Mouse (Mus musculus) MEL (cell line): ENCODE measurements at regions not wholly inside any gene's neighbourhood (a gene's known extent, or its start where the extent isn't known, plus 50 kb on each side); places are given as distances from the start of the nearest gene placed in this dataset.

Source experiments
- DNase-seq: peaks from one replicate; pipeline ENCODE4 v3.0.0; 2011; ENCODE audit warnings: low read depth, low spot score
- H3K27ac ChIP-seq: 2 replicates; pipeline ENCODE4 v1.5.1; 2012; ENCODE audit warnings: low read depth, mild to moderate bottlenecking, control low read depth, low read length, moderate library complexity; ENCODE audit not compliant: control insufficient read depth
- H3K27me3 ChIP-seq, 2 experiments: fragments of 150-350 bp in 1 of 2; sonication (generic) in 1 of 2; 2 replicates each; pipeline ENCODE4 v1.6.1; 2012; ENCODE audit warnings: low read length in 2 of 2, mild to moderate bottlenecking in 2 of 2, improper control_type of control experiment in 1 of 2, moderate library complexity in 1 of 2; ENCODE audit not compliant: insufficient read depth in 2 of 2, control insufficient read depth in 1 of 2
- H3K36me3 ChIP-seq, 2 experiments: 2 replicates each; pipeline ENCODE4 v1.6.1; 2012 to 2014; ENCODE audit warnings: low read length in 2 of 2, improper control_type of control experiment in 1 of 2, inconsistent platforms in 1 of 2, mild to moderate bottlenecking in 1 of 2; ENCODE audit not compliant: insufficient read depth in 2 of 2, control insufficient read depth in 1 of 2
- H3K4me1 ChIP-seq, 2 experiments: fragments of 150-350 bp in 1 of 2; sonication (generic) in 1 of 2; 2 replicates each; pipeline ENCODE4 v1.6.1; 2012; ENCODE audit warnings: low read length in 2 of 2, improper control_type of control experiment in 1 of 2, mild to moderate bottlenecking in 1 of 2; ENCODE audit not compliant: insufficient read depth in 2 of 2, control insufficient read depth in 1 of 2
- H3K4me3 ChIP-seq, 2 experiments: fragments of 150-350 bp in 1 of 2; sonication (generic) in 1 of 2; 2 replicates each; pipeline ENCODE4 v1.5.1; 2012; ENCODE audit warnings: low read depth in 2 of 2, low read length in 2 of 2, mild to moderate bottlenecking in 2 of 2, moderate library complexity in 2 of 2, control low read depth in 1 of 2, improper control_type of control experiment in 1 of 2; ENCODE audit not compliant: control insufficient read depth in 1 of 2, insufficient read depth in 1 of 2
- H3K79me2 ChIP-seq: 2 replicates; pipeline ENCODE4 v1.6.1; 2012; ENCODE audit warnings: mild to moderate bottlenecking, low read length, moderate library complexity; ENCODE audit not compliant: control insufficient read depth, poor library complexity, insufficient read depth
- H3K9ac ChIP-seq: 2 replicates; pipeline ENCODE4 v1.6.1; 2012; ENCODE audit warnings: low read depth, mild to moderate bottlenecking, control low read depth, low read length, moderate library complexity; ENCODE audit not compliant: control insufficient read depth, poor library complexity, severe bottlenecking
- H3K9me3 ChIP-seq: fragments of 150-350 bp; sonication (generic); replicated peaks from 2 replicates; pipeline ENCODE4 v1.6.1; 2012; ENCODE audit warnings: mild to moderate bottlenecking, low read length, improper control_type of control experiment, moderate library complexity; ENCODE audit not compliant: insufficient read depth
- BHLHE40 ChIP-seq: IDR thresholded peaks from 2 replicates; pipeline ENCODE4 v1.6.1; 2012; ENCODE audit warnings: low read depth, mild to moderate bottlenecking, inconsistent platforms, low read length, improper control_type of control experiment, borderline replicate concordance
- CHD2 ChIP-seq: IDR thresholded peaks from 2 replicates; pipeline ENCODE4 v1.6.1; 2011; ENCODE audit warnings: low read length, improper control_type of control experiment
- ELF1 ChIP-seq: IDR thresholded peaks from 2 replicates; pipeline ENCODE4 v1.6.1; 2014; ENCODE audit warnings: low read depth, mild to moderate bottlenecking, inconsistent platforms, low read length, improper control_type of control experiment, moderate library complexity
- EP300 ChIP-seq, 2 experiments: IDR thresholded peaks; 2 replicates each; pipeline ENCODE4 v1.6.1; 2011; ENCODE audit warnings: improper control_type of control experiment in 2 of 2, low read length in 2 of 2, low read depth in 1 of 2, mild to moderate bottlenecking in 1 of 2
- GABPA ChIP-seq: IDR thresholded peaks from 2 replicates; pipeline ENCODE4 v1.6.1; 2012; ENCODE audit warnings: low read depth, mild to moderate bottlenecking, inconsistent platforms, low read length, improper control_type of control experiment, moderate library complexity
- GATA1 ChIP-seq: IDR thresholded peaks from 2 replicates; pipeline ENCODE4 v1.6.1; 2011; ENCODE audit warnings: low read depth, low read length, improper control_type of control experiment
- HCFC1 ChIP-seq: IDR thresholded peaks from 2 replicates; pipeline ENCODE4 v1.6.1; 2012; ENCODE audit warnings: low read depth, mild to moderate bottlenecking, inconsistent platforms, low read length, improper control_type of control experiment, moderate library complexity
- JUND ChIP-seq: IDR thresholded peaks from 2 replicates; pipeline ENCODE4 v1.6.1; 2011; ENCODE audit warnings: low read depth, mild to moderate bottlenecking, improper control_type of control experiment, low read length
- KAT2A ChIP-seq: conservative IDR thresholded peaks from 2 replicates; pipeline ENCODE4 v1.6.1; 2012; ENCODE audit warnings: low read depth, low read length, improper control_type of control experiment, inconsistent platforms
- MAX ChIP-seq: IDR thresholded peaks from 2 replicates; pipeline ENCODE4 v1.6.1; 2011; ENCODE audit warnings: low read length, improper control_type of control experiment
- MXI1 ChIP-seq: IDR thresholded peaks from 2 replicates; pipeline ENCODE4 v1.6.1; 2011; ENCODE audit warnings: mild to moderate bottlenecking, low read depth, low read length, improper control_type of control experiment
- MYB ChIP-seq: IDR thresholded peaks from 2 replicates; pipeline ENCODE4 v1.6.1; 2011; ENCODE audit warnings: mild to moderate bottlenecking, low read depth, low read length, improper control_type of control experiment
- NELFE ChIP-seq: IDR thresholded peaks from 2 replicates; pipeline ENCODE4 v1.6.1; 2011; ENCODE audit warnings: low read depth, low read length, improper control_type of control experiment
- NRF1 ChIP-seq: IDR thresholded peaks from 2 replicates; pipeline ENCODE4 v1.6.1; 2014; ENCODE audit warnings: low read depth, mild to moderate bottlenecking, inconsistent platforms, low read length, improper control_type of control experiment, moderate library complexity; ENCODE audit not compliant: poor library complexity, insufficient read depth, severe bottlenecking
- RAD21 ChIP-seq: IDR thresholded peaks from 2 replicates; pipeline ENCODE4 v1.6.1; 2011; ENCODE audit warnings: mild to moderate bottlenecking, low read depth, low read length, improper control_type of control experiment
- RCOR1 ChIP-seq: IDR thresholded peaks from 2 replicates; pipeline ENCODE4 v1.6.1; 2012; ENCODE audit warnings: low read depth, mild to moderate bottlenecking, inconsistent platforms, low read length, improper control_type of control experiment
- TAL1 ChIP-seq: IDR thresholded peaks from 2 replicates; pipeline ENCODE4 v1.6.1; 2012; ENCODE audit warnings: mild to moderate bottlenecking, inconsistent platforms, low read length, moderate library complexity, mixed read lengths
- UBTF ChIP-seq: IDR thresholded peaks from 2 replicates; pipeline ENCODE4 v1.6.1; 2012; ENCODE audit warnings: low read depth, mild to moderate bottlenecking, inconsistent platforms, low read length, improper control_type of control experiment, moderate library complexity, borderline replicate concordance; ENCODE audit not compliant: insufficient read depth
- USF2 ChIP-seq, 2 experiments: IDR thresholded peaks; 2 replicates each; pipeline ENCODE4 v1.6.1; 2011 to 2012; ENCODE audit warnings: improper control_type of control experiment in 2 of 2, low read length in 2 of 2, borderline replicate concordance in 1 of 2, inconsistent platforms in 1 of 2, low read depth in 1 of 2, mild to moderate bottlenecking in 1 of 2; ENCODE audit not compliant: insufficient read depth in 1 of 2
- ZC3H11A ChIP-seq: IDR thresholded peaks from 2 replicates; pipeline ENCODE4 v1.6.1; 2012; ENCODE audit warnings: low read depth, mild to moderate bottlenecking, inconsistent platforms, low read length, improper control_type of control experiment
- ZKSCAN1 ChIP-seq: IDR thresholded peaks from 2 replicates; pipeline ENCODE4 v1.6.1; 2012; ENCODE audit warnings: low read depth, mild to moderate bottlenecking, inconsistent platforms, low read length, improper control_type of control experiment, moderate library complexity
- ZMIZ1 ChIP-seq: IDR thresholded peaks from 2 replicates; pipeline ENCODE4 v1.6.1; 2012; ENCODE audit warnings: low read depth, mild to moderate bottlenecking, inconsistent platforms, low read length, improper control_type of control experiment, moderate library complexity
- ZNF384 ChIP-seq: IDR thresholded peaks from 2 replicates; pipeline ENCODE4 v1.6.1; 2012; ENCODE audit warnings: low read depth, mild to moderate bottlenecking, inconsistent platforms, low read length, improper control_type of control experiment

- H3K27ac ChIP-seq: no peak overlapping the region
These were observed 69.7 kb upstream of the Gm34302 start for GRCm38 (mm10) chr3:63553426-63553825.

GRCm38 (mm10) chr3:63551661-63552060, 68.0 kb upstream of the Gm34302 start:
- Histone ChIP-seq H3K27ac (no peak overlapping the region), H3K36me3 (no peaks in the 10 kb centered on the region), H3K9me3 (no peaks in the 10 kb centered on the region), H3K4me3 (no peak overlapping the region), H3K79me2 (no peaks in the 10 kb centered on the region), H3K27me3 (no peaks in the 10 kb centered on the region), H3K4me1 (no peaks in the 10 kb centered on the region), H3K9ac (no peak overlapping the region)
- DNase-seq: no peak
- TF ChIP-seq CHD2: no peak
- TF ChIP-seq BHLHE40: no peak
- no peak for TF ChIP-seq NELFE
- TF ChIP-seq GABPA: no peak
- TF ChIP-seq RCOR1: no peak
- TF ChIP-seq ELF1: no peak
- TF ChIP-seq JUND: no peak
- no peak for TF ChIP-seq TAL1
- TF ChIP-seq GATA1: no peak
- TF ChIP-seq MAX: no peak
- TF ChIP-seq NRF1: no peak
- TF ChIP-seq UBTF: no peak
- no peak for TF ChIP-seq USF2 (IDR thresholded peaks at IDR 0.05; ENCODE audit: borderline replicate concordance in 1 of 2, insufficient read depth in 1 of 2, low read depth in 1 of 2, low read length in 2 of 2)
- no peak for TF ChIP-seq MXI1

More at GRCm38 (mm10) chr3:63553426-63553825, 69.7 kb upstream of the Gm34302 start:
- Histone ChIP-seq H3K4me1 (no peaks in the 10 kb centered on the region), H3K9ac (no peak overlapping the region), H3K36me3 (no peaks in the 10 kb centered on the region), H3K27me3 (no peaks in the 10 kb centered on the region), H3K79me2 (no peaks in the 10 kb centered on the region), H3K4me3 (no peak overlapping the region), H3K9me3 (no peaks in the 10 kb centered on the region)
- no peak for TF ChIP-seq USF2 (IDR thresholded peaks at IDR 0.05; ENCODE audit: borderline replicate concordance in 1 of 2, insufficient read depth in 1 of 2, low read depth in 1 of 2, low read length in 2 of 2)
- no peak for DNase-seq

- Histone ChIP-seq H3K4me1 (no peaks in the 10 kb centered on the region), H3K27me3 (no peaks in the 10 kb centered on the region), H3K36me3 (no peaks in the 10 kb centered on the region), H3K9ac (no peak overlapping the region), H3K9me3 (no peaks in the 10 kb centered on the region), H3K79me2 (no peaks in the 10 kb centered on the region), H3K27ac (no peak overlapping the region), H3K4me3 (no peak overlapping the region)
- no peak for TF ChIP-seq NELFE
- TF ChIP-seq RAD21: no peak
- no peak for TF ChIP-seq GATA1
- no peak for TF ChIP-seq MAX
- no peak for TF ChIP-seq MYB
- TF ChIP-seq ZNF384: no peak
- no peak for TF ChIP-seq KAT2A
- TF ChIP-seq ZMIZ1: no peak
- TF ChIP-seq ZKSCAN1: no peak
- TF ChIP-seq EP300 (IDR thresholded peaks at IDR 0.05; ENCODE audit: low read depth in 1 of 2, low read length in 2 of 2): no peak
- no peak for TF ChIP-seq UBTF
- TF ChIP-seq NRF1: no peak
- TF ChIP-seq ZC3H11A: no peak
- TF ChIP-seq HCFC1: no peak
- no peak for DNase-seq
These were observed 59.1 kb upstream of the Gm34302 start for GRCm38 (mm10) chr3:63542638-63543408.
